Mouse (Mus musculus) gastrocnemius, adult 8-10 months (tissue): ENCODE measurements around the gene Fxyd5. TPM values are rescaled to one million over a fixed set of nuclear protein-coding genes. Genes with fewer than 3 reads are reported as not detected.

Source experiments
- DNase-seq, 2 experiments: peaks; one replicate each; pipeline ENCODE4 v3.0.0; 2022; ENCODE audit warnings: low spot score in 2 of 2
- total RNA-seq, 4 experiments: library from RNA; stranded (reverse); gene quantifications; 2 replicates each; pipeline ENCODE4 v1.2.4; 2022

Gene Fxyd5
- total RNA-seq, 4 experiments from 2014 or later, result 4.7 to 8.7 (median 6.1) TPM

- DNase-seq, result no peak
These were observed 20.8 kb upstream of the Fxyd5 start for GRCm38 (mm10) chr7:31063074-31063560.

DNA sequence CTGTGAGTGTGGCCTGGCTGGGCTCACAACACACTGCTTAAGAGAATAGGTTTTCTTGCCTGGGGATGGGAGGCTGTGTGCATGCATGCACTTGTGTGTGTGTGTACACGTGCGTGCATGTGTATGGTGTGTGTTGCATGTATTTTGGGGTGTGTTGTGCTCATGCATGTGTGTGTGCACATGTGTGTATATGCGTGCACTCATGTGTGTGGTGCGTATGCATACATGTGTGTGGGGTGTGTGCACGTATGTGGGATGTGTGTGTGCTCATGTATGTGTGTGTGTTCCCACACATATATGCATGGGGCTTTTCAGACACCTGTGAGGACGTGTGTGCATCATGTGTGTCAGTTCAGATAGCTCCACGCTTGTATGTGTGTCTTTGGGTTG, 18.3 kb upstream of the Fxyd5 start:
- DNase-seq, result no peak

DNA sequence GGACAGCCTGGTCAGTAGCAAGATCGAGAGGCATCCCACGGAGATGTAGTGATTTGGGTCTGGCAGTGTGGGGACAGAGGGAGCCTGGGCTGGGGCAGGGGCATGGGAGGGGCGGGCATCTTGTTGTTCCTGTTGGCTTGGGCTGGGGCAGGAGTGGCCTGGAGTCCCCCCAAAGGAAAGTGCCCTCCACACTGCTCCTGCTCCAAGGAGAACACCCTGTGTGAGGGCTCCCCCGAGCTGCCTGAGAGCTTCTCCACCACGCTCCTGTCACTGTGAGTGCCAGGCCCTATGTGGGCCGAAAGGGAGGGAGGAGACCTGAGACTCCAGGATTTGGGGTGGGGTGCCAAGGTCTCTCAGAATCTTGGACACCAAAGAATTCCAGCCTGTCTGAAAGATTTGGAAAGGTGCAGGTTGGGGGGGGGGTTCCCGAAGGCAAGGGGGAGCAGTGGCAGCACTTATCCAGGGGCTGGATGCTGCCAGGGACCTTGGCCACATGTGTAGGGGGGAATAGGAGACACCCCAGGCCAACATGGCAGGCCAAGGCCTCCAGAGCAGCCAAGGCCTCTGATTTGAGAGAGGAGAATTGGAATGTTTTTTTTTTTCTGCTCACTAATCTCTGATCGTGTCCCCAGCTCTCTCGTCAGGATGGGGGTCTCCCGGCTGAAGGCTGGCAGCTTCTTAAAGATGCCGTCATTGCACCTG, 17.8 kb upstream of the Fxyd5 start:
- no peak for DNase-seq

DNA sequence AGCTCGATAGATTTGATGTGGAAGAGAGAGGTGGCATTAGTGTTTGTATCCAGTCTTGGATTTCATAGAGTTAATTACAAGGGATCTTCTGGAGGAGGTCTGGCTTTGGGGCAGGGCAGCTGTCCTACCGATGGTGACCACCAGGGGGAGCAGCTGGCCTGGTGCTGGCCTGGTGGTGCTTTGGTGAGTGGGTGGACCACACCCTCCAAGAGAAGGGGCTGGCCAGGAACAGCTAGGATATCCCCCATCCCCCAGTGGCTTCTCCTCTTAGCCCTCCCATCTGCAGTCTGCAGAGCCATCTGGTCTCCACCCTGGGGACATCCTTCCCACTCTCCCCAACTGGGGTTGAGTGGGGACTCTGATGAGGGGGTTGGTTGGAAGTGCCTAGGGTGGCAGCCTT, 16.8 kb upstream of the Fxyd5 start, which contains the start of gene Lgi4:
Gene Lgi4, plus strand, starts transcription at position 235 of the 400 bp plus-strand sequence.
- peak; percentile 91 to 92 for DNase-seq

GRCm38 (mm10) chr7:31058211-31058610, 15.9 kb upstream of the Fxyd5 start:
- no peak for DNase-seq

- DNase-seq, result no peak
These were observed 15.4 kb upstream of the Fxyd5 start for GRCm38 (mm10) chr7:31057730-31058129.

- DNase-seq, result no peak
These were observed 14.8 kb upstream of the Fxyd5 start, which contains the start of gene Fxyd1 for GRCm38 (mm10) chr7:31057071-31057470. Gene Fxyd1 (minus strand): TSS chr7:31057199.

DNA sequence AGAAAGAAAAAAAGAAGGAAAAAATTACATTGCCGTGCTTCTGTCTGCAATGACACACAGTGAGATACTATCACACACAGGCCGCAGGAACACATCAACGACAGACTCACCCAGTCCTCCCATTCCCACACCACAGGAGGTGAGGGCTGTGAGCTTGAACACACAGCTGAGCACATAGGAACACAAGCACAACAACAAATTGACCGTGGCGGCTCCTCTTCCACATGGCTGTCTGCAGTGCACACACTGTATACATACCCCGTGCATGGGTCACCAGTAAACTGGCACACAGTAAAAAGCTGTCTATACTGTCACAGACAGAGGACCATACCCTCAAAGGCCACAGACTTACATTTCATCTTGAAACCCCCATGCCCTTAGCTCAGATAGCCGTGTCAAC, 14.2 kb upstream of the Fxyd5 start:
- no peak for DNase-seq

GRCm38 (mm10) chr7:31055883-31056282, 13.6 kb upstream of the Fxyd5 start:
- no peak for DNase-seq

DNA sequence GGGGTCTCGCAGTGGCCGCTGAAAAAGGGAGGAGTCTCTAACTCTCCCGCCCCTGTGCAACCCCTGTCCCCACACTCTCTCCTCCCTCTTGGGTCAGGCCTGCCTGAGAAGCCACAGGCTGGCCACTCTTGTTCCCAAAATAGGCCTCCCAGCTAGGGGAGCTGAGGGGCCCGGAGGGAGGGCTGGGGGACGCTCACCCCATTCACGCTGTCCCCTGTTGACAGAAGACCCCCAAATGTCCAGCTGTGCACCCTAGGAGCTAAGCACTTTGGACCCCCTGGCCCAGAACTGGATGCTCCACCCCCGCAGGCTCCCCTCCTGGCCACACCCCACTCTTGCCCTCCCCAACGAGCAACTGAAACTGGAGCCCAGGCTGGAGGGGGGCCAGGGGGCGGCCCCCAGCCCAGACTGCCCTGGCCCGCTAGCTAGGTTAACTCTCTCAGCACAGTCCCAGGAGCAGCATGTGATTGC, 13.1 kb upstream of the Fxyd5 start:
- peak; percentile 93 to 94 for DNase-seq

GRCm38 (mm10) chr7:31054661-31055320, 12.5 kb upstream of the Fxyd5 start:
- DNase-seq, result peak; percentile 63 to 77

- DNase-seq, result no peak
These were observed 11.7 kb upstream of the Fxyd5 start for GRCm38 (mm10) chr7:31053882-31054447.

GRCm38 (mm10) chr7:31052636-31053434, 10.6 kb upstream of the Fxyd5 start:
- DNase-seq, result no peak

DNA sequence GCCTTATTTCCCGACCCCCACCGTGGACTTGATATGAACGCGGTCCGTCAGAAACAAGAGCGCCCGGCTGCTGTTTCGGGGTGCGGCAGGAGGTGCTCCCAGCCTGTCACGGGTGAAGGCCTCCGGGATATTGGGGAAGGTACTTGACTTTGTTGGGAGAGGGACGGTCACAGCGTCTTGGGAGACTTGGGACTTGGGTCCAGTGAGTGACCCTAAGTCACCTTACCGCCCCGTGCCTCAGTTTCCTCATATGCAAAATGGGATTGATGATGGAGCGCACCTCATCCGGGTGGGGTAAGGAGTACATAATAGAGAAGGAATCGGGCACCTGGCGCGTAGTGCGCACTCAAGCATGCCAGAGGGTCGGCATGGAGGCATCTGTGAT, 10.0 kb upstream of the Fxyd5 start:
- DNase-seq, result no peak

GRCm38 (mm10) chr7:31051321-31052021, 9.2 kb upstream of the Fxyd5 start, which contains the start of gene Fxyd7:
Gene Fxyd7 (minus strand): TSS chr7:31051467.
- no peak for DNase-seq

- DNase-seq, result no peak
These were observed 8.6 kb upstream of the Fxyd5 start for GRCm38 (mm10) chr7:31050921-31051320.

GRCm38 (mm10) chr7:31050487-31050886, 8.2 kb upstream of the Fxyd5 start:
- no peak for DNase-seq

DNA sequence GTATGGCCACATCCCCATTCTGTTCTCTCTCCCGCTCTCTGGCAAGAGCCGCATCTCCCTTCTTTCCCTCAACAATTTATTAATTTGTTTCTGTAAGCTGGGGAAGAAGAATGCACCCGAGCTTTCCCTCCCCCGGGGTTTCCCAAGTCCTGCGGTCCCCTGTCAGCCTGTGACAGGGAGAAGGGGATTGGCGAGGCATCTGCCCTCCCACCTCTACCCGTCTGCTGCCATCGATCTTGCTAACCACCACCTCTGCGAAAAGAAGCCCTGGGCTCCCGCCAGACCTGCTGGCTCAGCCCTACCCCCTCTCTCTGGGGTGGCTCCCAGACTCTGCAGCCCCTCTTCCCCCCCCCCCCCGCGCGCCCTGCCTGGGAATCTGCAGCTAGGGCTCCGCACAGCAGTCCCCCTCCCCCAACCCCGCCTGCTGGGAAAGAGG, 7.6 kb upstream of the Fxyd5 start:
- no peak for DNase-seq

GRCm38 (mm10) chr7:31049135-31049845, 7.0 kb upstream of the Fxyd5 start:
- no peak for DNase-seq
